Mouse (Mus musculus) hindbrain, postnatal 0 days (tissue): Measurements from ENCODE around the gene Dst. TPM values are rescaled to one million over a fixed set of nuclear protein-coding genes. Genes with fewer than 3 reads are reported as not detected.
A peak's percentile ranks its signal among the peaks of the same experiment; 100 is the strongest.

ENCODE experiments used
- ATAC-seq: fragments of 200-750 bp; cut with Nextera tagmentation; 2 replicates; pipeline ENCODE4 v1.8.0; 2017; ENCODE audit warnings: mild to moderate bottlenecking, moderate TSS enrichment, moderate library complexity
- DNase-seq: peaks from one replicate; pipeline ENCODE4 v3.0.0-alpha.2; 2015; ENCODE audit warnings: low spot score
- H3K27ac ChIP-seq: fragments of 300-500 bp; sonication (generic); 2 replicates; pipeline ENCODE4 v1.5.1; 2014; ENCODE audit warnings: mild to moderate bottlenecking
- H3K27me3 ChIP-seq: fragments of 300-500 bp; sonication (generic); 2 replicates; pipeline ENCODE4 v1.6.1; 2014; ENCODE audit warnings: low read length, mixed read lengths; ENCODE audit not compliant: insufficient read depth
- H3K36me3 ChIP-seq: fragments of 300-500 bp; sonication (generic); 2 replicates; pipeline ENCODE4 v1.6.1; 2014; ENCODE audit warnings: low read length, mixed read lengths; ENCODE audit not compliant: insufficient read depth
- H3K4me1 ChIP-seq: fragments of 300-500 bp; sonication (generic); 2 replicates; pipeline ENCODE4 v1.6.1; 2014; ENCODE audit warnings: antibody characterized with exemption, low read length, mixed read lengths; ENCODE audit not compliant: insufficient read depth
- H3K4me2 ChIP-seq: fragments of 300-500 bp; sonication (generic); 2 replicates; pipeline ENCODE4 v1.6.1; 2014; ENCODE audit warnings: low read depth, mild to moderate bottlenecking, low read length, moderate library complexity, mixed read lengths
- H3K4me3 ChIP-seq: fragments of 300-500 bp; sonication (generic); 2 replicates; pipeline ENCODE4 v1.5.1; 2014; ENCODE audit warnings: low read length
- H3K9ac ChIP-seq: fragments of 300-500 bp; sonication (generic); replicated peaks from 2 replicates; pipeline ENCODE4 v1.6.1; 2014; ENCODE audit warnings: mild to moderate bottlenecking, low read length, moderate library complexity, mixed read lengths
- H3K9me3 ChIP-seq: fragments of 300-500 bp; sonication (generic); 2 replicates; pipeline ENCODE4 v1.6.1; 2016; ENCODE audit warnings: low read length, mixed read lengths
- CTCF ChIP-seq: IDR thresholded peaks from 2 replicates; pipeline ENCODE4 v1.5.1; 2016; ENCODE audit warnings: antibody characterized with exemption, control low read depth, low read depth
- WGBS: fragments of 180-500 bp; shearing (Covaris S2); extraction: QIAGEN DNeasy Blood & Tissue Kit; methylation state at CpG from one replicate; pipeline ENCODE4 v1.1.7; 2014; 5-methylcytosine and 5-hydroxymethylcytosine counted together
- polyA plus RNA-seq: library from polyadenylated mRNA; unstranded; fragments of >200 nt; fragmentation: Nextera tagmentation; extraction: Ambion mirVana; gene quantifications from 2 replicates; pipeline ENCODE4 v1.2.1, GENCODE M21; 2015
- total RNA-seq: library from RNA; depleted of rRNA; stranded (reverse); fragments of >200 nt; gene quantifications from 2 replicates; pipeline ENCODE4 v1.2.3, GENCODE M21; 2014

Gene Dst
- total and polyA plus RNA-seq, 2 experiments from 2014 or later: 33.0 to 155 TPM

- ATAC-seq (no peak), DNase-seq (peak; percentile 78)
- TF ChIP-seq CTCF: peak; percentile 62
- Histone ChIP-seq H3K9ac (no peak overlapping the region), H3K27me3 (no peaks in the 10 kb centered on the region), H3K4me2 (no peak overlapping the region), H3K27ac (no peak overlapping the region), H3K9me3 (no peaks in the 10 kb centered on the region), H3K36me3 (no peaks in the 10 kb centered on the region; the same call in 1 of the 2 replicates), H3K4me1 (0 out of 2 replicates have a peak, but pooled peaks cover 3% of the 10 kb centered on the region), H3K4me3 (no peak overlapping the region)
- WGBS: 29% methylated on average over 3 of the region's 3 CpGs
Measured at GRCm38 (mm10) chr1:34117709-34118108, 209.7 kb downstream of the Dst start.

- H3K27ac ChIP-seq: no peak overlapping the region
- no peak overlapping the region for H3K4me2 ChIP-seq
- no peaks in the 10 kb centered on the region for H3K9me3 ChIP-seq
- DNase-seq (no peak), ATAC-seq (no peak)
- H3K4me3 ChIP-seq: no peak overlapping the region
- no peaks in the 10 kb centered on the region for H3K27me3 ChIP-seq
- no peak for TF ChIP-seq CTCF
- H3K9ac ChIP-seq: no peak overlapping the region
- no peaks in the 10 kb centered on the region; the same call in 1 of the 2 replicates for H3K36me3 ChIP-seq
- 0 out of 2 replicates have a peak, but pooled peaks cover 3% of the 10 kb centered on the region for H3K4me1 ChIP-seq
- WGBS: 65% methylated on average over 6 of the region's 6 CpGs
Measured at GRCm38 (mm10) chr1:34120066-34120465, 212.0 kb downstream of the Dst start.

GRCm38 (mm10) chr1:34120602-34121001 is 212.6 kb downstream of the Dst start:
- no peak for DNase-seq
- no peak for ATAC-seq
- WGBS: 69% methylated on average over 6 of the region's 6 CpGs
- Histone ChIP-seq H3K27me3 (no peaks in the 10 kb centered on the region), H3K4me2 (peak overlapping the region; percentile 48), H3K9me3 (no peaks in the 10 kb centered on the region), H3K9ac (no peak overlapping the region), H3K4me3 (peak overlapping the region; percentile 24; the same call in 1 of the 2 replicates), H3K27ac (no peak overlapping the region; the same call in 1 of the 2 replicates), H3K36me3 (no peaks in the 10 kb centered on the region), H3K4me1 (0 out of 2 replicates have a peak, but pooled peaks cover 3% of the 10 kb centered on the region)
- no peak for TF ChIP-seq CTCF

- ATAC-seq: peak; percentile 54
- peak; percentile 81 for DNase-seq
- Histone ChIP-seq H3K36me3 (no peaks in the 10 kb centered on the region), H3K9me3 (no peaks in the 10 kb centered on the region), H3K4me1 (0 out of 2 replicates have a peak, but pooled peaks cover 3% of the 10 kb centered on the region), H3K27me3 (no peaks in the 10 kb centered on the region), H3K4me2 (peak overlapping the region; percentile 48), H3K27ac (peak overlapping the region; percentile 4), H3K4me3 (peak overlapping the region; percentile 24), H3K9ac (0 out of 2 replicates have a peak overlapping the region, but pooled peaks have one; percentile 25)
- no peak for TF ChIP-seq CTCF
- WGBS: 43% methylated on average over 29 of the region's 29 CpGs
Measured at GRCm38 (mm10) chr1:34121157-34122015, 213.4 kb downstream of the Dst start.

- no peak for ATAC-seq
- Histone ChIP-seq H3K4me2 (peak overlapping the region; percentile 48), H3K4me3 (no peak overlapping the region), H3K27me3 (no peaks in the 10 kb centered on the region), H3K9me3 (no peaks in the 10 kb centered on the region), H3K36me3 (no peaks in the 10 kb centered on the region), H3K4me1 (0 out of 2 replicates have a peak, but pooled peaks cover 3% of the 10 kb centered on the region), H3K27ac (no peak overlapping the region), H3K9ac (no peak overlapping the region)
- no peak for DNase-seq
- WGBS: 88% methylated on average over 6 of the region's 6 CpGs
- no peak for TF ChIP-seq CTCF
Measured at GRCm38 (mm10) chr1:34122198-34122597, 214.2 kb downstream of the Dst start.

- no peak for DNase-seq
- WGBS: 88% methylated on average over 1 of the region's 1 CpGs
- Histone ChIP-seq H3K27ac (no peak overlapping the region), H3K4me2 (no peak overlapping the region), H3K36me3 (no peaks in the 10 kb centered on the region), H3K4me1 (0 out of 2 replicates have a peak, but pooled peaks cover 3% of the 10 kb centered on the region), H3K9me3 (no peaks in the 10 kb centered on the region), H3K9ac (no peak overlapping the region), H3K27me3 (no peaks in the 10 kb centered on the region), H3K4me3 (no peak overlapping the region)
- no peak for ATAC-seq
- no peak for TF ChIP-seq CTCF
Measured at GRCm38 (mm10) chr1:34122905-34123304, 214.9 kb downstream of the Dst start.
